Mouse (Mus musculus) ZHBTc4 (cell line): ENCODE data around the gene Pdcd10.

Experiments
- DNase-seq: peaks from one replicate; pipeline ENCODE4 v3.0.0-alpha.2; 2011; ENCODE audit warnings: low read depth, low spot score

The Pdcd10 gene

DNA sequence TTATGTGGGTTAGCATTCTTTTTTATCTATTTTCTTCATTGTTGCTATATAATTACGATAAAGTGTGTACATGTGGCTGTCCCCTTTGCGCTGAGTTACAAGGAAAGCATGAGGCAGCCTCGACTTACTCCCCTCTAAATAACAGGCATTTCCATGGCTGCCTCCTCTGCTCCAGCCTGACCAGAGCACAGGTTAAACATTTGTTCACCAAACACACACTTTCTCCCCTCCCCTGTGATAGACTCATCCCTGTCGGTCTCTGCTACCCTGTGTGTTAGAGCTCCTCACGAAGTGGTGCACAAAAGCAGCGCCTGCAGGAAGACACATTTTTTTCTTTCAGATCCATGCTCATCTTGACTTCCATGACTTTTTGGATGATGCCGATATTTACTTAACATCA lies 82.0 kb downstream of the Pdcd10 start:
- DNase-seq, result no peak

DNA sequence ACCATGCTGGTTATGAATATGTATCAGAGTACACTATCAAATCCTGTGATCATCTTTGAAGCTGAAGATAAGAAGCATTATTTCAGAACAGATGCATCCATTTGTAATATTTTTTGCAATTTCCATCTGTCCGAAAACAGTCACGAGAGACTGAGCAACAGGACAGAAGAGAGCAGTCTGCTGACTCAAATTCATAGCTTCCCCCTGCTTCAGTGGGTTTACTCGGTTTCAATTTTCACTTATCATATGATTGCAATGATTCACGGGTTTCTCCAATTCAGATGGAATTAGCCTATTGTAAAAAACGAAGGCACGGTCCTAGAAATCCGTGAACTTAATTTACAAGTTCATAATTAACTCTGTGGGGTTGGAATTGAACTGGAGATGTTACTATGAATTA lies 88.5 kb downstream of the Pdcd10 start:
- DNase-seq, result no peak
